Mouse (Mus musculus): ENCODE data around the gene Catip. TPM values are rescaled to one million over a fixed set of nuclear protein-coding genes. Genes with fewer than 3 reads are reported as not detected.

Catip gene
- polyA plus RNA-seq, 2 experiments = 0.73 to 4.2 TPM

GRCm38 (mm10) chr1:74384525-74384924 lies 22.6 kb downstream of the Catip start:
- no peak overlapping the region for H3K27ac ChIP-seq (replicated peaks; ENCODE audit: low read depth, low read length)
- no peak overlapping the region for H3K4me3 ChIP-seq (replicated peaks; ENCODE audit: low read length)
- H3K27me3 ChIP-seq (ENCODE audit: control insufficient read depth, insufficient read depth, low read length) = no peaks in the 10 kb centered on the region
- peaks cover 8% of the 10 kb centered on the region for H3K4me1 ChIP-seq (ENCODE audit: control insufficient read depth, insufficient read depth, low read length)
- H3K4me2 ChIP-seq (replicated peaks; ENCODE audit: low read depth, low read length, severe bottlenecking) = no peak overlapping the region
- no peak overlapping the region for H3K9ac ChIP-seq (ENCODE audit: low read depth, low read length, severe bottlenecking)
- no peaks in the 10 kb centered on the region for H3K9me3 ChIP-seq (ENCODE audit: control insufficient read depth, low read length)
- 85% methylated on average over 8 of the region's 8 CpGs for WGBS
- no peaks in the 10 kb centered on the region for H3K36me3 ChIP-seq (ENCODE audit: control insufficient read depth, insufficient read depth, low read length)
- ATAC-seq (ENCODE audit: low FRiP score, low read depth) (no peak), DNase-seq (ENCODE audit: low spot score) (no peak)
- TF ChIP-seq POLR2A (IDR thresholded peaks at IDR 0.05; ENCODE audit: borderline replicate concordance, extremely low read depth, insufficient read depth, insufficient read length) = no peak

GRCm38 (mm10) chr1:74385064-74385463 lies 23.2 kb downstream of the Catip start:
- no peak for TF ChIP-seq POLR2A (IDR thresholded peaks at IDR 0.05; ENCODE audit: borderline replicate concordance, extremely low read depth, insufficient read depth, insufficient read length)
- peaks cover 8% of the 10 kb centered on the region for H3K4me1 ChIP-seq (ENCODE audit: control insufficient read depth, insufficient read depth, low read length)
- H3K9ac ChIP-seq (ENCODE audit: low read depth, low read length, severe bottlenecking) = no peak overlapping the region
- H3K27ac ChIP-seq (replicated peaks; ENCODE audit: low read depth, low read length) = no peak overlapping the region
- WGBS = 93% methylated on average over 10 of the region's 10 CpGs
- no peak overlapping the region for H3K4me3 ChIP-seq (replicated peaks; ENCODE audit: low read length)
- DNase-seq (ENCODE audit: low spot score) (no peak), ATAC-seq (ENCODE audit: low FRiP score, low read depth) (no peak)
- H3K9me3 ChIP-seq (ENCODE audit: control insufficient read depth, low read length) = no peaks in the 10 kb centered on the region
- no peaks in the 10 kb centered on the region for H3K27me3 ChIP-seq (ENCODE audit: control insufficient read depth, insufficient read depth, low read length)
- no peaks in the 10 kb centered on the region for H3K36me3 ChIP-seq (ENCODE audit: control insufficient read depth, insufficient read depth, low read length)
- H3K4me2 ChIP-seq (replicated peaks; ENCODE audit: low read depth, low read length, severe bottlenecking) = no peak overlapping the region

GRCm38 (mm10) chr1:74385531-74385930 lies 23.6 kb downstream of the Catip start:
- no peaks in the 10 kb centered on the region for H3K36me3 ChIP-seq (ENCODE audit: control insufficient read depth, insufficient read depth, low read length)
- H3K27ac ChIP-seq (replicated peaks; ENCODE audit: low read depth, low read length) = no peak overlapping the region
- no peaks in the 10 kb centered on the region for H3K9me3 ChIP-seq (ENCODE audit: control insufficient read depth, low read length)
- no peak for ATAC-seq (ENCODE audit: low FRiP score, low read depth)
- DNase-seq (ENCODE audit: low spot score) = no peak
- no peak overlapping the region for H3K4me3 ChIP-seq (replicated peaks; ENCODE audit: low read length)
- no peaks in the 10 kb centered on the region for H3K27me3 ChIP-seq (ENCODE audit: control insufficient read depth, insufficient read depth, low read length)
- 89% methylated on average over 8 of the region's 8 CpGs for WGBS
- TF ChIP-seq POLR2A (IDR thresholded peaks at IDR 0.05; ENCODE audit: borderline replicate concordance, extremely low read depth, insufficient read depth, insufficient read length) = no peak
- peaks cover 9% of the 10 kb centered on the region for H3K4me1 ChIP-seq (ENCODE audit: control insufficient read depth, insufficient read depth, low read length)
- H3K4me2 ChIP-seq (replicated peaks; ENCODE audit: low read depth, low read length, severe bottlenecking) = no peak overlapping the region
- no peak overlapping the region for H3K9ac ChIP-seq (ENCODE audit: low read depth, low read length, severe bottlenecking)

GRCm38 (mm10) chr1:74386363-74386713 lies 24.4 kb downstream of the Catip start:
- Histone ChIP-seq H3K27me3 (ENCODE audit: control insufficient read depth, insufficient read depth, low read length) (no peaks in the 10 kb centered on the region), H3K27ac (replicated peaks; ENCODE audit: low read depth, low read length) (peak overlapping the region; percentile 98), H3K4me2 (replicated peaks; ENCODE audit: low read depth, low read length, severe bottlenecking) (peak overlapping the region; percentile 66), H3K9me3 (ENCODE audit: control insufficient read depth, low read length) (no peaks in the 10 kb centered on the region), H3K36me3 (ENCODE audit: control insufficient read depth, insufficient read depth, low read length) (no peaks in the 10 kb centered on the region), H3K4me1 (ENCODE audit: control insufficient read depth, insufficient read depth, low read length) (peaks cover 12% of the 10 kb centered on the region), H3K4me3 (replicated peaks; ENCODE audit: low read length) (peak overlapping the region; percentile 51), H3K9ac (ENCODE audit: low read depth, low read length, severe bottlenecking) (peak overlapping the region; percentile 62)
- WGBS = 44% methylated on average over 7 of the region's 10 CpGs
- no peak for ATAC-seq (ENCODE audit: low FRiP score, low read depth)
- TF ChIP-seq POLR2A (IDR thresholded peaks at IDR 0.05; ENCODE audit: borderline replicate concordance, extremely low read depth, insufficient read depth, insufficient read length) = no peak
- DNase-seq (ENCODE audit: low spot score) = no peak

GRCm38 (mm10) chr1:74386714-74387385 lies 24.9 kb downstream of the Catip start:
- H3K9ac ChIP-seq (ENCODE audit: low read depth, low read length, severe bottlenecking) = peak overlapping the region; percentile 62
- H3K4me2 ChIP-seq (replicated peaks; ENCODE audit: low read depth, low read length, severe bottlenecking) = peak overlapping the region; percentile 66
- H3K4me1 ChIP-seq (ENCODE audit: control insufficient read depth, insufficient read depth, low read length) = peaks cover 12% of the 10 kb centered on the region
- no peaks in the 10 kb centered on the region for H3K36me3 ChIP-seq (ENCODE audit: control insufficient read depth, insufficient read depth, low read length)
- DNase-seq (ENCODE audit: low spot score) (peak; percentile 98), ATAC-seq (ENCODE audit: low FRiP score, low read depth) (peak; percentile 89)
- H3K9me3 ChIP-seq (ENCODE audit: control insufficient read depth, low read length) = no peaks in the 10 kb centered on the region
- peak overlapping the region; percentile 98 for H3K27ac ChIP-seq (replicated peaks; ENCODE audit: low read depth, low read length)
- WGBS = under 1% methylated on average over 26 of the region's 26 CpGs
- H3K4me3 ChIP-seq (replicated peaks; ENCODE audit: low read length) = peak overlapping the region; percentile 51
- H3K27me3 ChIP-seq (ENCODE audit: control insufficient read depth, insufficient read depth, low read length) = no peaks in the 10 kb centered on the region
- 0 out of 2 replicates have a peak, but pooled peaks have one; percentile 45 for TF ChIP-seq POLR2A (IDR thresholded peaks at IDR 0.05; ENCODE audit: borderline replicate concordance, extremely low read depth, insufficient read depth, insufficient read length)
